Mouse (Mus musculus): ENCODE data around the gene Tspan9. TPM values are rescaled to one million over a fixed set of nuclear protein-coding genes. Genes with fewer than 3 reads are reported as not detected.

Gene Tspan9
- total RNA-seq, 2 experiments from 2014 or later, result 0.26 TPM; not detected in 1

- no peak for ATAC-seq (ENCODE audit: poor library complexity, severe bottlenecking)
Measured at GRCm38 (mm10) chr6:128021106-128021930, 122.1 kb downstream of the Tspan9 start.

GRCm38 (mm10) chr6:128020521-128021057, 122.8 kb downstream of the Tspan9 start:
- ATAC-seq (ENCODE audit: poor library complexity, severe bottlenecking), result no peak

GRCm38 (mm10) chr6:128020053-128020452, 123.3 kb downstream of the Tspan9 start:
- ATAC-seq (ENCODE audit: poor library complexity, severe bottlenecking), result no peak

DNA sequence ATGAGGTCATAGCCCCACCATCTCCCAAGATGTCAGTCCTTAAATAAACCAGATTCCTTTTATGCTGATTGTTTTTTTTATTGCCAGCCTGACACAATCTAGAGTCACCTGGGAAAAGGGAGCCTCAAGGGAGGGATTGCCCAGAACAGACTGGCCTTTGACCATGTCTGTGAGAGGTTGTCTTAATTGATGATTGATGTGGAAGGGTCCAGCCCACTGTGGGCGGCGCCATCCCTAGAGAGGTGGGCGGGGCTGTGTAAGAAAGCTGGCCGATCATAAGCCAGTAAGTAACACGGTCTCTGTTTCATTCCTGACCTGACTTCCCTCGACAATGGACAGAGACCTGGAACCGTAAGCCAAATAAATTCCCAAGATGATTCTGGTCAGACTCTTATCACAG, 124.3 kb downstream of the Tspan9 start:
- ATAC-seq (ENCODE audit: poor library complexity, severe bottlenecking), result no peak

- no peak for ATAC-seq (ENCODE audit: poor library complexity, severe bottlenecking)
Measured at GRCm38 (mm10) chr6:128015304-128015703, 128.1 kb downstream of the Tspan9 start.

DNA sequence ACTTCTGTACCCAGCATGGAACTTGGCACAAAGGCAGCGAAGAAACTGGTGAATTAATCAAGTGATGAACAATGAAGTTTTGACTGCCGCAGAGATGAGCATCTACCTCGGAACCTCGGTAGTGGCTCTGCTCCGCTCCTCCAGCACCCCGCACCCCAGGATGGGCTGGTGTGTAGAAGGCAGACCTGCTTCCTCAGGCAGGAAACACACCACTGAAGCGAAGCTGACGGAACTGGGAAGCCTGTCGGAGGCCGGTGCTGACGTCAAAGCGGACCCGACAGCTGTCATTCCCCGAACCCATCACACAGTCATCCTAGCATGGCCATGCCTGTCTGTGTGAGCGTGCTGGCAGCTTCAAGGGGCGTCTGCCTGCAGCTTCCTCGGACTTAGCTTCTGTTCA, 131.6 kb downstream of the Tspan9 start:
- no peak for ATAC-seq (ENCODE audit: poor library complexity, severe bottlenecking)

GRCm38 (mm10) chr6:128011071-128011477, 132.3 kb downstream of the Tspan9 start:
- no peak for ATAC-seq (ENCODE audit: poor library complexity, severe bottlenecking)

GRCm38 (mm10) chr6:128010135-128010971, 133.0 kb downstream of the Tspan9 start:
- ATAC-seq (ENCODE audit: poor library complexity, severe bottlenecking), result no peak

DNA sequence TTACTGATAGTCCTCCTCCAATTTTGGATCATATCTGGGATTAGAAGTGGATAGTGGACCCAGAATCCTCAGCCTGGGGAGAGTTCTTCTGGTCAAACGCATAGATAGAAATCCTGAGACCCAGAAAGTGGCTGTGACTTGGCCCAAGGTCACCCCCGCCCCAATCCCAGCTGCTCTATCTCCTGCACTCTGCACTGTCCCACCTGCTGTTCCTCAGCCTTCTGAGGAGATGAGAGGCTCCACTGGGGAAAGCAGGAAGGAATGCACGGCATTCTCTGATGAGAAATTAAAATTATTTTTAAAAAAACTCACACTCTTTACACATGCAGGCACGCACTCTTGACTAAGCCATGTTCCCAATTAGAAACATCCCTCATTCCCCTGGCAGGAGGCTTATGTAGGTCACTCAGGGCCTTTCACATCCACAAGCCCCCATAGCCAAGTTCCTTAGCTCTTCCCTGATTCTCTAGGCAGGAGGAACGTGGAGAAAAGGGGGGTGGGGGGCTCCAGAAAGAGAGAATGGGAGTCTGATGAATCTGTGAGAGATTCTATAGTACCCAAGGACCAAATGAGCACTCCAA, 135.3 kb downstream of the Tspan9 start:
- no peak for ATAC-seq (ENCODE audit: poor library complexity, severe bottlenecking)

GRCm38 (mm10) chr6:128007241-128007701, 136.1 kb downstream of the Tspan9 start:
- ATAC-seq (ENCODE audit: poor library complexity, severe bottlenecking), result 0 out of 2 replicates have a peak, but pooled peaks have one; percentile 20

GRCm38 (mm10) chr6:128006156-128006555, 137.2 kb downstream of the Tspan9 start:
- ATAC-seq (ENCODE audit: poor library complexity, severe bottlenecking), result no peak

- no peak for ATAC-seq (ENCODE audit: poor library complexity, severe bottlenecking)
Measured at GRCm38 (mm10) chr6:128004544-128004943, 138.8 kb downstream of the Tspan9 start.

- ATAC-seq (ENCODE audit: poor library complexity, severe bottlenecking), result no peak
Measured at GRCm38 (mm10) chr6:128003542-128003941, 139.9 kb downstream of the Tspan9 start.

GRCm38 (mm10) chr6:128002667-128003066, 140.7 kb downstream of the Tspan9 start:
- no peak for ATAC-seq (ENCODE audit: poor library complexity, severe bottlenecking)

DNA sequence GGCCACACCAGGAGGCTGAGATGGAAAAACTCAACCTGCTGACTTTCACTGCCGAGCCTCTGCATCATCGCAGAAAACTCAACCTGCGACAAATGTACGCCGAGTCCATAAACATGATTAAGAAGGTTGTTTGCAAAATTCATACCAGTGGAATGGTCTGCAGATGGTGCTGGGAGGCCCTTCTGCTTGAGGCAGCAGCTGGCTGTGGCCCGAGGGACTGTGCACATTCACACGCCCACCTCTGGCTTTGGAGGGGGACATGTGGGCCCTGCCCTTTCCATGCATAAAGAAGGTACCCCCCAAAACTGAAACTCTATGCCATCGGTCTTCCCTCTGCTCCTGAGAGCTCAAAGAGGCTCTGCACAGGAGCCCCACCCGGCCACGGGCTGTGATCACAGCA, 141.3 kb downstream of the Tspan9 start:
- ATAC-seq (ENCODE audit: poor library complexity, severe bottlenecking), result no peak

DNA sequence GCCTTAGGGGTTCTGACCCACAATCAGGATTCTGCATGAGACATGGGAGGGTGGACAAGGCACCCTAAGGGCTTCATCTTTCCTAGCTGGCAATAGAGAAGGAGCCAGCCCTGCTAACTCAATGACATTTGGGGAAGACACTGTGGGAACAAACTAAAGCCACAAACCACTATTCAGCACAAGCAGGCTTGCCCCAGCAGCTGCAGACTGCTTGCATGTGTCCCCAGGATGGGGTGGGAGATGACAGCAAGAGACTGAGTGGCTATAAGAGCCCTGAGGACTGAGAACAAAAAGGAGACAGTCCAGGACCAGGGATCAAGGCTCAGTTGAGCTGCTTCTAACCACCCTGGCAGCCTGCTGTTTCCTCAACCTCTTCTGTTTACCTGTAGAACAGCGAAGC, 141.8 kb downstream of the Tspan9 start:
- ATAC-seq (ENCODE audit: poor library complexity, severe bottlenecking), result no peak

DNA sequence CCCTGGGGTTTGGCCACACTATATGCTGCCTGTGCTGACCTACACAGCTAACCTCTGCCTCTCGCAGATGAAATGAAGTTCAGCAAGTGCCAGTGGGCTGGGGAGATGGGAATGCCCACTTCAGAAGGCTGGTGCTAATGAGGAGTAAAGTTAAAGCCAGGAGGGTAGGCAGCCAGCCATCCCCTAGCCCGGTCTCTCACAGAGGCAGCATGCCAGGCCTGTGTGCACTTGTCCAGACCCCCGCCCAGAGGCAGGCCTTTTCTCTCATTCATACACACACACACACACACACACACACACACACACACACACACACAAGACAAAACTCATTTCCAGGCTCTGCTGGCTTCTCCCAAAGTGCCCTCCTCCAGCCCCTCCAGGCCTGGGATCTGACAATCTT, 142.6 kb downstream of the Tspan9 start:
- no peak for ATAC-seq (ENCODE audit: poor library complexity, severe bottlenecking)

DNA sequence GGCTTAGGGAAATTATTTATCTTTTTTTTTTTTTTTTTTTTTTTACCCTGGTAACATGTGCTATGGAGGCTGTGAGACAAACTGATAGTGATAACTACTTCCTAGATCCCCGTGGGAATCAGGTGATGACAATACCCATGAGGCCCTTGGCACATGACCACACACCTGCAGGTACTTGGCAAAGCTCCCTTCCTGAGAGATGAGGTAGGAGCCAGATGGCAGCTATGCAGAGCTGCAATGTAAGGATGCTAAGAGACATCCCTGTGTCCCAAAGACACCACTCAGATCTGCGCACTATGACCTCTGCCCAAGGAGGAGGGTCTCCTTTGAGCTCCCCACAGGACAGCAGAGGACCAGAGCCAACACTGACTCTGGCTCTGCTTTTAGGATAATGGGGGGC, 144.3 kb downstream of the Tspan9 start:
- ATAC-seq (ENCODE audit: poor library complexity, severe bottlenecking), result no peak

- no peak for ATAC-seq (ENCODE audit: poor library complexity, severe bottlenecking)
Measured at GRCm38 (mm10) chr6:127996928-127997327, 146.5 kb downstream of the Tspan9 start.

GRCm38 (mm10) chr6:127992993-127993392, 150.4 kb downstream of the Tspan9 start:
- no peak for ATAC-seq (ENCODE audit: poor library complexity, severe bottlenecking)

Measured in megakaryocyte, adult 5-6 weeks (primary cell).